Mouse (Mus musculus) liver, adult 2 months (tissue): ENCODE measurements around the gene Tchp. TPM values are rescaled to one million over a fixed set of nuclear protein-coding genes. Genes with fewer than 3 reads are reported as not detected.
A peak's percentile ranks its signal among the peaks of the same experiment; 100 is the strongest.

Experiments used
- DNase-seq: peaks from one replicate; pipeline ENCODE4 v3.0.0-alpha.2; 2011; ENCODE audit warnings: low read depth, low spot score; ENCODE audit errors: extremely low read depth
- H3K27ac ChIP-seq: fragments of 200-500 bp; replicated peaks from 2 replicates; pipeline ENCODE4 v1.5.1; 2012; ENCODE audit warnings: low read depth, mild to moderate bottlenecking, control low read depth, inconsistent platforms, low read length; ENCODE audit not compliant: insufficient read depth
- H3K27me3 ChIP-seq: fragments of 200-500 bp; 2 replicates; pipeline ENCODE4 v1.6.1; 2012; ENCODE audit warnings: mild to moderate bottlenecking, moderate library complexity, low read length, inconsistent platforms; ENCODE audit not compliant: control insufficient read depth, insufficient read depth
- H3K36me3 ChIP-seq: fragments of 200-500 bp; 2 replicates; pipeline ENCODE4 v1.6.1; 2012; ENCODE audit warnings: low read length, inconsistent platforms; ENCODE audit not compliant: control insufficient read depth, insufficient read depth
- H3K4me1 ChIP-seq: fragments of 200-500 bp; 2 replicates; pipeline ENCODE4 v1.6.1; 2011; ENCODE audit warnings: low read length; ENCODE audit not compliant: control insufficient read depth, insufficient read depth
- H3K4me3 ChIP-seq: fragments of 200-500 bp; 2 replicates; pipeline ENCODE4 v1.5.1; 2011; ENCODE audit warnings: low read depth, mild to moderate bottlenecking, control low read depth, low read length, moderate library complexity; ENCODE audit not compliant: insufficient read depth
- H3K79me2 ChIP-seq: fragments of 200-500 bp; 2 replicates; pipeline ENCODE4 v1.6.1; 2012; ENCODE audit warnings: inconsistent platforms, mild to moderate bottlenecking, low read length, moderate library complexity; ENCODE audit not compliant: control insufficient read depth, insufficient read depth
- H3K9ac ChIP-seq: fragments of 200-500 bp; 2 replicates; pipeline ENCODE4 v1.6.1; 2012; ENCODE audit warnings: low read depth, mild to moderate bottlenecking, control low read depth, inconsistent platforms, low read length
- CTCF ChIP-seq: fragments of 200-500 bp; IDR thresholded peaks from 2 replicates; pipeline ENCODE4 v1.5.1; 2011; ENCODE audit warnings: low read depth, low read length, control low read depth
- POLR2A ChIP-seq: fragments of 200-500 bp; IDR thresholded peaks from 2 replicates; pipeline ENCODE4 v1.6.1; 2011; ENCODE audit warnings: low read length, control low read depth; ENCODE audit not compliant: insufficient read depth; ENCODE audit errors: extremely low read depth
- WGBS: fragments of 180-500 bp; shearing (Covaris S2); methylation state at CpG from one replicate; pipeline ENCODE4 v1.1.7; 2018; 5-methylcytosine and 5-hydroxymethylcytosine counted together
- polyA plus RNA-seq: library from polyadenylated mRNA; depleted of rRNA; stranded (reverse); fragments of >200 nt; gene quantifications from 2 replicates; pipeline ENCODE4 v1.2.3, GENCODE M21; 2012; rRNA removed
- total RNA-seq: library from RNA; depleted of rRNA; stranded (reverse); fragments of >200 nt; gene quantifications from 2 replicates; pipeline ENCODE4 v1.2.3, GENCODE M21; 2014; rRNA removed

Gene Tchp
- total RNA-seq (0.83 and 1.4 TPM in 2 replicates), polyA plus RNA-seq (2.1 and 4.0 TPM in 2 replicates)

DNA sequence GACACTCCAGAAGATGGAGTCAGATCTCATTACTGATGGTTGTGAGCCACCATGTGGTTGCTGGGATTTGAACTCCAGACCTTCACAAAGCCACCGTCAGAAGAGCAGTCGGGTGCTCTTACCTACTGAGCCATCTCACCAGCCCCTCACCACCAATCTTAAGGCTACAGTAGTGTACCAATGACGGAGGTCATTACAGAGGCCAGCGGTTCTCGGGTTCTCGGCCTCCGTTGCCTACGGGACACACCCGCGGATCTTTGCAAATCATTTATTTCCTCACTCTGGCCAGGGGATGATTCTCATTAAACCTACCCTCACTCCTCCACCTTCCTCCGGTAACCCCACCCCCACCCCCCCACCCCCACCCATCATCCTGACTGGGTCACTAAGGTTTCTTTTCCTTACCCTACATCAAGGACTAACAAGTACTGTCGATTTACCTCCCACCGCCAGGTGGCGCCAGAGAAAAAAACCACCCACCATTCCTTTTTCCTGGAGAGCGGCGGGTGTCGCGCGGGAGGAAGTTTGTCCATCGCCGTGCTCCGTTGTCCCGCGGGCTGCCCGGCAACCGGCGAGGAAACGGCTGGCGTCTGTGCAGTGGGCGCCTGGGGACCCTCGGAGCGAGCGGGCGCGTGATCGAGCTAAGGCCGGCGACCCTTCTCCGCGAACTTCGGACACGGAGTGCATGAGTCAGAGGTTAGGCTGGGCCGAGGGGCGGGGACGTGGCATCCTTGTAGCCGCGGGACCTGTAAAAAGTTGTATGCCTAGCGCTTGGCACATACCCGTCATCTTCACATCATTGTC lies at the start of gene Tchp:
Gene Tchp, plus strand, starts transcription at position 496 of the 804 bp plus-strand sequence.
- Histone ChIP-seq H3K9ac (peak within 1 kb of the TSS; percentile 98), H3K4me1 (peaks cover 2% of the 10 kb centered on the region; the same call in 1 of the 2 replicates), H3K79me2 (no peaks in the 10 kb centered on the region), H3K27ac (no peak within 1 kb of the TSS), H3K36me3 (no peaks in the 10 kb centered on the region), H3K27me3 (no peaks in the 10 kb centered on the region), H3K4me3 (peak within 1 kb of the TSS; percentile 100)
- peak; percentile 80 for DNase-seq
- peak; percentile 80 for TF ChIP-seq CTCF
- TF ChIP-seq POLR2A: no peak
- 7% methylated on average over 49 of the region's 49 CpGs for WGBS

DNA sequence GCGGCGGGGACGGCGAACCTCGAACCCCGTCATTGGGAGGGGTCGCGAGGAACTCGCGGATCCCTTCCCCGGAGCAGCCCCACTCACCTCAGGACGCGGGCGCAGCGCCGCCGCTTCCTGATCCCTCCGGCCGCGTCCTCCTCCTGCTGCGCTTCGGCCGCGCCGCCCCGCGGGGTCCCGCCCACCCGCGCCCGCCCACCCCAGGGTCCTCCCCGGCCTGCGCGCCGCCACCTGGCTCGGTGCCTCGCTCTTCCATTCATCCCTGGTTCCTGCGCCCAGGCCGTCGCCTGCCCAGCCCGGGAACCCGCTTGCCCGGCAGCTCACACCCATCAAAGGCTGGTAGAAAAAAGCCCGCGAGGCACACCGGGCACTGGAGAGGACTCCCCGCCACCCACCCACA lies 49.3 kb upstream of the Tchp start, which contains the start of gene Trpv4:
Gene Trpv4, minus strand, starts transcription at position 167 of the 400 bp plus-strand sequence.
- Histone ChIP-seq H3K27me3 (peaks cover 4% of the 10 kb centered on the region; the same call in 1 of the 2 replicates), H3K36me3 (no peaks in the 10 kb centered on the region), H3K27ac (no peak within 1 kb of the TSS), H3K4me1 (no peaks in the 10 kb centered on the region), H3K79me2 (no peaks in the 10 kb centered on the region), H3K4me3 (peak within 1 kb of the TSS; percentile 54), H3K9ac (peak within 1 kb of the TSS; percentile 58; the same call in 1 of the 2 replicates)
- no peak for DNase-seq
- WGBS: 2% methylated on average over 34 of the region's 47 CpGs
- TF ChIP-seq CTCF (no peak), POLR2A (no peak)

DNA sequence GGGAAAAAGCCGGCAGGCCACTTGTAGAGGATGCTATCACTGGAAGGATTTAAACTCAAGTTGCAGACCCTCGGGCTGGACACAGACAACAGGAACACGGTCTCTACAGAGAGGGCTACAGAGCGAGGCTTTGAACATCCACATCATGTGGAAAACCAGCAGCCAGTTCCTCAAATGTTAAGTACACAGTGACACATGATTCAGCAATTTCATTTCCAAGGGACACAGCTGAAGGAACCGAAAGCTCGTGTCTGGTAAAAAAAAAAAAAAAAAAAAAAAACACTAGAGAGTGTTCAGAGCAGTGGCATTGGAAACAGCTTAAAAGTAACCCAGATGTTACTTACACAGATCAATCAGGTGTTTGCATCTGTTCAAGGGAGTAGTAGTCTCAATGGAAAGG lies 46.5 kb upstream of the Tchp start:
- Histone ChIP-seq H3K4me1 (no peaks in the 10 kb centered on the region), H3K27me3 (peaks cover 4% of the 10 kb centered on the region; the same call in 1 of the 2 replicates), H3K79me2 (no peaks in the 10 kb centered on the region), H3K9ac (no peak overlapping the region), H3K36me3 (no peaks in the 10 kb centered on the region), H3K4me3 (no peak overlapping the region), H3K27ac (no peak overlapping the region)
- peak; percentile 52 for DNase-seq
- TF ChIP-seq POLR2A: no peak
- TF ChIP-seq CTCF: no peak
- WGBS: 71% methylated on average over 6 of the region's 6 CpGs

DNA sequence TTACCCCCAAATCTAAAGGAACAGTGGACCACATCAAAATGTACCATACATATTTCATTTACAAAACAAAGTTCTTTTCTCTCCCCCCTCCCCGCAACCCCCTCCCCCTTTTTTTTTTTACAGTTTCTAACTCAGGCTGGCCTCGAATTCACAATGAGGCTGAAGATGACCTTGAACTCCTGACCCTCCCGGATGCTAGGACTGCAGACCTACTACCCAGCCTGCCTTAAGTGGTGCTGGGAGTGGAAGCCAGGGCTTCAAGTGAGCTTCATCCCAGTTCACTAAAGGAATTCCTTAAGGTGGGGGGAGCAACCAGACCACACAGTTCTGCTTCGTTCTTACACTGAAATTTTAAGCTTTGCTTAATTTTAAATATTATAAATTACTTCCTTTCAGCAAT lies 43.4 kb upstream of the Tchp start:
- DNase-seq: no peak
- H3K27ac ChIP-seq: no peak overlapping the region
- 62% methylated on average over 4 of the region's 4 CpGs for WGBS
- no peaks in the 10 kb centered on the region for H3K36me3 ChIP-seq
- no peaks in the 10 kb centered on the region for H3K27me3 ChIP-seq
- peaks cover 1% of the 10 kb centered on the region; the same call in 1 of the 2 replicates for H3K4me1 ChIP-seq
- H3K4me3 ChIP-seq: no peak overlapping the region
- H3K79me2 ChIP-seq: no peaks in the 10 kb centered on the region
- H3K9ac ChIP-seq: no peak overlapping the region
- TF ChIP-seq POLR2A (no peak), CTCF (no peak)

DNA sequence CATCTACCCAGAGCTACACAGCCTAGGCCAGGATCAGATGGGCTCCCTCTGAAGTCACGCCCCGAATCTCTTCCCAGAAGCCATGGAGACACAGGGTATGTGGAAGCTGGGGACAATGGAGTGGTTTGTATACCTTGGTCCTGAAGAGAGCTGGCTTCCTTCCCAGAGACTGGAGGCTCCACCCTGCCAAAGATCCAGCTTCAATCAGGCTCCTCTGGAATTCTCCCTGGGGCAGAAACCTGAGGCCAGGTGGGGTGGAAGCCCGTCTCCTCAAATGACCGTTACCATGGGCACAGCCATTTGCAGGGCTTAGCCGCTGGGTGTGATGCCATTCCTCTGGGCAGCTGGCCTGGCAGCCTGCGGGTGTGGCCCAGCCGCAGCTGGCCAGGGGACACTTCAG lies 42.8 kb upstream of the Tchp start:
- no peaks in the 10 kb centered on the region for H3K79me2 ChIP-seq
- H3K4me1 ChIP-seq: peaks cover 1% of the 10 kb centered on the region; the same call in 1 of the 2 replicates
- TF ChIP-seq POLR2A (no peak), CTCF (no peak)
- no peaks in the 10 kb centered on the region for H3K27me3 ChIP-seq
- DNase-seq: no peak
- no peaks in the 10 kb centered on the region for H3K36me3 ChIP-seq
- no peak overlapping the region for H3K4me3 ChIP-seq
- H3K9ac ChIP-seq: no peak overlapping the region
- 91% methylated on average over 7 of the region's 7 CpGs for WGBS
- H3K27ac ChIP-seq: no peak overlapping the region

DNA sequence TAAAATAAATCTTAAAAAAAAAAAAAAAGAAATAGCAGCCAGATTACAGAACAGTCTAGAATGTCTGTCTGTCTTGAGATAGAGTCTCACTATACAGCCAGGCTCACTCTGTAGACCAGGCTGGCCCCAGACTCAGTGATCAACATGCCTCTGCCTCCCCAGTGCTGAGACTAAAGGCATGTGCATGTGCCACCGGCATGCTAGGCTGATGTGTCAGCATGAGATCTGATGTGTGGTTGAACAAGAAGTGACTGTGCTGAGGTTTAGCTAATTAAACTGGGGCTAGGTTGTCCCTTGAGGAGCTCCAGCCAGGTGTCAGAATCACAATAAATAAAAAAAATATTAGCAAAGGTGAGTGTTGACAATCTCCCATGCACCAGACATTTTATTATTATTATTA lies 40.9 kb upstream of the Tchp start:
- Histone ChIP-seq H3K9ac (no peak overlapping the region), H3K4me1 (peaks cover 1% of the 10 kb centered on the region; the same call in 1 of the 2 replicates), H3K79me2 (no peaks in the 10 kb centered on the region), H3K4me3 (no peak overlapping the region), H3K36me3 (no peaks in the 10 kb centered on the region), H3K27me3 (no peaks in the 10 kb centered on the region), H3K27ac (no peak overlapping the region)
- DNase-seq: no peak
- 63% methylated on average over 1 of the region's 1 CpGs for WGBS
- TF ChIP-seq CTCF (no peak), POLR2A (no peak)
